Mouse (Mus musculus) erythroblast, embryonic 14.5 days (primary cell): Measurements from ENCODE around the gene Olfr512. TPM values are rescaled to one million over a fixed set of nuclear protein-coding genes. Genes with fewer than 3 reads are reported as not detected.

ENCODE experiments used
- H3K27me3 ChIP-seq: 2 replicates; pipeline ENCODE4 v1.6.1; 2012; ENCODE audit warnings: inconsistent platforms; ENCODE audit not compliant: control insufficient read depth
- H3K36me3 ChIP-seq: 2 replicates; pipeline ENCODE4 v1.6.1; 2012; ENCODE audit warnings: mild to moderate bottlenecking, inconsistent platforms; ENCODE audit not compliant: control insufficient read depth
- H3K4me1 ChIP-seq: 2 replicates; pipeline ENCODE4 v1.6.1; 2012; ENCODE audit warnings: inconsistent platforms; ENCODE audit not compliant: control insufficient read depth
- H3K4me3 ChIP-seq: replicated peaks from 2 replicates; pipeline ENCODE3; 2012; ENCODE audit warnings: moderate library complexity, mild to moderate bottlenecking, inconsistent platforms
- H3K9me3 ChIP-seq: 2 replicates; pipeline ENCODE4 v1.6.1; 2012; ENCODE audit warnings: low read length, inconsistent platforms, mixed read lengths; ENCODE audit not compliant: control insufficient read depth
- GATA1 ChIP-seq: IDR thresholded peaks from 2 replicates; pipeline ENCODE4 v1.6.1; 2012; ENCODE audit warnings: low read length, inconsistent platforms, mixed read lengths
- TAL1 ChIP-seq: IDR thresholded peaks from 3 replicates; pipeline ENCODE4 v1.6.1; 2012; ENCODE audit warnings: low read length, inconsistent platforms, mixed read lengths
- polyA plus RNA-seq: library from polyadenylated mRNA; stranded (reverse); fragments of >175 nt; gene quantifications from 2 replicates; pipeline ENCODE4 v1.2.3, GENCODE M21; 2012

Olfr512 gene
- polyA plus RNA-seq: not detected in 2 replicates

DNA sequence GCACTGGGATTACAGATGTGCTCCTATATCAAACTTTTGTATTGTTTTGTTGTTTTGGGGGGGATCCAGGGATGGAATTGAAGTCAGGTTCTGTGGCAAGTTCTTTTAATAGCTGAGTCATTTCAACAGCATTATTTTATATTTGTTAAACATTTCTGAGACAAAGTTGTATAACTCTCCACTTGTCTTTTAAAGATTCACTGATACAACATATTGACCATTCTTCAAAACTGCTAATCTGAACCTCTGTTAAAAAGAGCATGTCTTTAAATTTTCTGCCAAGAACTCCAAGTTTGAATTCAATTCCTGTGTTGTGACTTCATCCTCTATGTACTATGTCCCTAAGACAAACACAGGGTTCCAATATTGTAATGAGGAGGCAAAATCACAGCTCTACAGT, at the start of gene Olfr512:
Olfr512 (plus strand) TSS at position 301 of the 400 bp plus-strand sequence.
- Histone ChIP-seq H3K9me3 (peaks cover 6% of the 10 kb centered on the region), H3K4me1 (no peaks in the 10 kb centered on the region), H3K4me3 (no peak within 1 kb of the TSS), H3K27me3 (no peaks in the 10 kb centered on the region), H3K36me3 (no peaks in the 10 kb centered on the region)
- TF ChIP-seq TAL1 (no peak), GATA1 (no peak)

DNA sequence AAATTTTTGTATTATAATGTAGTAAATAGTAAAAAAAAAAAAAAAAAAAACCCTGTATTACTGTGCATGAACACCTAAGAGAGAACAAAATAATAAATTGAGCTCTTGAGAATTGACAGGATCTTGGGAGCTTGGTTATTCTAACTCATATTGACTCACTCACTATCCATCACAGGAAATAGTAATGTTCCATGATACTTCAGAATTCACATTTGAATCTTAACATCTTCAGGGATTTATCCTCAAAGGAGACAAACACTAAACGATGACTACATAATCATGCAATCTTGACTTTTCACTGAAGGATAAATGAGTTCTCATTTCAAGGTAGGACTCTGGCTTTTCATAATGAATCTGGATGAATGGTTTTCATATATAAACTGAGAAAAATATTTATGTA, 47.0 kb upstream of the Olfr512 start, which contains the start of gene Olfr510:
Olfr510 (plus strand) TSS at position 301 of the 400 bp plus-strand sequence.
- TF ChIP-seq TAL1: no peak
- TF ChIP-seq GATA1: no peak
- H3K36me3 ChIP-seq: no peaks in the 10 kb centered on the region
- no peaks in the 10 kb centered on the region for H3K27me3 ChIP-seq
- no peak within 1 kb of the TSS for H3K4me3 ChIP-seq
- no peaks in the 10 kb centered on the region for H3K4me1 ChIP-seq
- H3K9me3 ChIP-seq: no peaks in the 10 kb centered on the region

DNA sequence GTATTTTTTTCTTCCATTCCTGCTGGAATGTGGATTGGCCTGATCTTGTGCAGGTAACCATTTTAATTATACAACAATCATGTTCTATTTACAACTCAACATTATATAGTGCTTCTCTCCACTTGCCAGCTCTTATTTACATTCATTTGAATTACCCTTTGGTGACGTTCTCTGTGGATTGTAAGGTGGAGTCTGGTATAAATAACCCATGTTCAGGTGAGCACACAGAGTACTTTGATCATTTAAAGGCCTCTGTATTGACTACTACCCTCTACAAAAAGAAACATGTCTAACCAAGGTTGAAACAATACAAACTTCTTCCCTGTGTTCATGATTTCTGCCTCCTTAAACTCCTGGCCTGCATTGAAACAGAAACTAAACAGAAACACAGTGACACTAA, 42.1 kb upstream of the Olfr512 start:
- Histone ChIP-seq H3K9me3 (peaks cover 2% of the 10 kb centered on the region; the same call in 1 of the 2 replicates), H3K36me3 (no peaks in the 10 kb centered on the region), H3K4me3 (no peak overlapping the region), H3K27me3 (no peaks in the 10 kb centered on the region), H3K4me1 (no peaks in the 10 kb centered on the region)
- TF ChIP-seq TAL1 (no peak), GATA1 (no peak)

DNA sequence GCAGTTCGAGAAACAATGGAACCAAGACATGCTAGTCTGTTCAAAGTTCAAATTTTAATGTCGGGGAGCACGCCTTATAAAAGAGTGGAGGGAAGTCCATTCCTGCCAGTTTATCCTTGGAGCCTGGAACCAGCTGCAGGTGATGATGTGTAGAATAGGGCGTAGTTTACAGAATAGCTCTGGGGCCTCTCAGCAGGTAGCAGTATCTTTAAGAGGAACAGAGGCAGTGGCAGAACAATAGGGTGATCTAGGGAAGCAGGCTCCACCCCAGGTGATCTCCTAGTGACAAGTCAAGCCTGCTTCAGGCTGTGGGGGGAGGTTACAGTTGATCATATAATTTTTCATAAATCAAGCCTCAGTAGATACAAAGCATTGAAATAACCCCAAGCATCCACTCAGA, 34.2 kb upstream of the Olfr512 start:
- Histone ChIP-seq H3K36me3 (no peaks in the 10 kb centered on the region), H3K4me1 (no peaks in the 10 kb centered on the region)
- TF ChIP-seq GATA1: no peak

DNA sequence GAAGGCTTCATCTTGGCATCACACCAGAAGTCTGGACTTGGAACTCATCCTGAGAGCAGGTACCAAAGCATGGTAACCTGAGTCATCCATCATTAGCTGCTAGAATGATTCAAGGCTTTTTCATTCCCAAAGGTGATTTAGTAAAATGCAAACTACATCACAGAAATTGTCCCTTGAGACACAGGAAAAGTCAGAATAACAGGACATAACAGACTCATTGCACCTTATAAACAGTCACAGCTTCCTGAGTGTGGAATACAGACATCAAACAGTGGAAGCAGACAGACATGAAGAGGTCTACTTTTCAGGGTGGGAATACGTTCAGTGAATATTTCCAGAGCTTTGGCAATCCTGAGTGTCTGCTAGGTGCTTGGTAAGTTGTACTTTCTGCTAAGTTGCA, 37.6 kb downstream of the Olfr512 start, which contains the start of gene Olfr513:
Olfr513 (plus strand) TSS at position 301 of the 400 bp plus-strand sequence.
- peaks cover 7% of the 10 kb centered on the region; the same call in 1 of the 2 replicates for H3K9me3 ChIP-seq
- TF ChIP-seq TAL1 (no peak), GATA1 (no peak)

More for the DNA sequence above, 34.2 kb upstream of the Olfr512 start:
- no peaks in the 10 kb centered on the region for H3K27me3 ChIP-seq
- no peak overlapping the region for H3K4me3 ChIP-seq
- peaks cover 11% of the 10 kb centered on the region; the same call in 1 of the 2 replicates for H3K9me3 ChIP-seq

DNA sequence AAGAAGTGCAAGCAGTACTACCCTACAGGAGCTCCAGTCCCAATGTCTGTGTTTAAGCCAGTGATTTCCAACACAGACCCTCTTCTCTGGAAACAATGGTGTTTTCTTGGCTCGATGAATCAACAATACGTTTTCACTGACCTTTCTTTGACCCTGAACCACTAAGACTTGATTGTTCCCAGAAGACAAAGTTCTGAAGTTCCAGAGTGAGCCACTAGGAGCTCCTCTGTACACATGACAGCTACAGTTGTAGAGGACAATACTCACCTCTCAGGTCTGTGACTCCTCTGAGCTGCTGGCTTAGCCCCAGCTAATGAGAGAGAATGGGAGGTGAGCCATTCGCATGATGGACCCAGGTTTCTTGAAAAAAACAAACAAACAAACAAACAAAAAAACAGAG, 47.3 kb downstream of the Olfr512 start:
- Histone ChIP-seq H3K4me3 (no peak overlapping the region), H3K27me3 (no peaks in the 10 kb centered on the region), H3K36me3 (no peaks in the 10 kb centered on the region), H3K4me1 (no peaks in the 10 kb centered on the region), H3K9me3 (no peaks in the 10 kb centered on the region)
- TF ChIP-seq TAL1: no peak
- no peak for TF ChIP-seq GATA1

More for the DNA sequence above, 37.6 kb downstream of the Olfr512 start, which contains the start of gene Olfr513:
- no peak within 1 kb of the TSS for H3K4me3 ChIP-seq
- H3K27me3 ChIP-seq: no peaks in the 10 kb centered on the region
- H3K4me1 ChIP-seq: no peaks in the 10 kb centered on the region
- H3K36me3 ChIP-seq: no peaks in the 10 kb centered on the region

Other genes with a start within 250 kb of the Olfr512 start
- not detected in 2 replicates for gene Olfr498, start 248.0 kb upstream of the Olfr512 start, polyA plus RNA-seq
- gene Olfr502, start 188.3 kb upstream of the Olfr512 start, polyA plus RNA-seq: not detected in 2 replicates
- not detected in 2 replicates for gene Olfr503, start 168.8 kb upstream of the Olfr512 start, polyA plus RNA-seq
- gene Olfr504, start 147.5 kb upstream of the Olfr512 start, polyA plus RNA-seq: not detected in 2 replicates
- not detected in 2 replicates for gene Olfr506, start 102.5 kb upstream of the Olfr512 start, polyA plus RNA-seq
- gene Olfr507, start 91.5 kb upstream of the Olfr512 start, polyA plus RNA-seq: not detected in 2 replicates
- not detected in 2 replicates for gene Olfr508, start 83.3 kb upstream of the Olfr512 start, polyA plus RNA-seq
- 0.02 TPM in 1 of 2 replicates, not detected in the other for gene Olfr509, start 61.4 kb upstream of the Olfr512 start, polyA plus RNA-seq
- gene Olfr510, start 46.9 kb upstream of the Olfr512 start, polyA plus RNA-seq: not detected in 2 replicates
- gene Olfr513, start 37.7 kb downstream of the Olfr512 start, polyA plus RNA-seq: not detected in 2 replicates
- gene Olfr514, start 112.7 kb downstream of the Olfr512 start, polyA plus RNA-seq: not detected in 2 replicates
- not detected in 2 replicates for gene Olfr516, start 137.2 kb downstream of the Olfr512 start, polyA plus RNA-seq
- gene Olfr517, start 159.1 kb downstream of the Olfr512 start, polyA plus RNA-seq: not detected in 2 replicates
- 0.01 TPM in 1 of 2 replicates, not detected in the other for gene Olfr518, start 171.7 kb downstream of the Olfr512 start, polyA plus RNA-seq
- not detected in 2 replicates for gene Olfr519, start 181.1 kb downstream of the Olfr512 start, polyA plus RNA-seq
- gene Nlrp10, start 216.9 kb downstream of the Olfr512 start, polyA plus RNA-seq: not detected in 2 replicates
- gene Eif3f, start 221.1 kb downstream of the Olfr512 start, polyA plus RNA-seq: 37.1 and 38.6 TPM in 2 replicates
- 0.01 TPM in 1 of 2 replicates, not detected in the other for gene Tub, start 237.0 kb downstream of the Olfr512 start, polyA plus RNA-seq